Mouse (Mus musculus) neural tube, embryonic 15.5 days (tissue): ENCODE results near the gene Uqcr11. TPM values are rescaled to one million over a fixed set of nuclear protein-coding genes. Genes with fewer than 3 reads are reported as not detected.

Experiments
- ATAC-seq: fragments of 200-750 bp; cut with Nextera tagmentation; 2 replicates; pipeline ENCODE4 v1.8.0; 2017; ENCODE audit warnings: mild to moderate bottlenecking, moderate TSS enrichment, moderate library complexity; ENCODE audit not compliant: low FRiP score
- H3K27ac ChIP-seq: fragments of 300-500 bp; sonication (generic); replicated peaks from 2 replicates; pipeline ENCODE4 v1.5.1; 2015; ENCODE audit warnings: mild to moderate bottlenecking, inconsistent platforms
- H3K27me3 ChIP-seq: fragments of 300-500 bp; sonication (generic); replicated peaks from 2 replicates; pipeline ENCODE4 v1.6.1; 2015; ENCODE audit warnings: inconsistent platforms
- H3K36me3 ChIP-seq: fragments of 300-500 bp; sonication (generic); 2 replicates; pipeline ENCODE4 v1.6.1; 2015; ENCODE audit warnings: inconsistent platforms
- H3K4me1 ChIP-seq: fragments of 300-500 bp; sonication (generic); 2 replicates; pipeline ENCODE4 v1.6.1; 2015; ENCODE audit warnings: inconsistent platforms
- H3K4me2 ChIP-seq: fragments of 300-500 bp; sonication (generic); 2 replicates; pipeline ENCODE4 v1.6.1; 2015; ENCODE audit warnings: inconsistent platforms, mild to moderate bottlenecking, moderate library complexity
- H3K4me3 ChIP-seq: fragments of 300-500 bp; sonication (generic); replicated peaks from 2 replicates; pipeline ENCODE4 v1.5.1; 2015; ENCODE audit warnings: mild to moderate bottlenecking, inconsistent platforms
- H3K9ac ChIP-seq: fragments of 300-500 bp; sonication (generic); replicated peaks from 2 replicates; pipeline ENCODE4 v1.6.1; 2015; ENCODE audit warnings: mild to moderate bottlenecking, inconsistent platforms
- H3K9me3 ChIP-seq: fragments of 300-500 bp; sonication (generic); replicated peaks from 2 replicates; pipeline ENCODE4 v1.6.1; 2016; ENCODE audit warnings: inconsistent platforms
- WGBS: fragments of 180-500 bp; shearing (Covaris S2); methylation state at CpG from one replicate; pipeline ENCODE4 v1.1.7; 2015; ENCODE audit warnings: mixed read lengths; 5-methylcytosine and 5-hydroxymethylcytosine counted together
- polyA plus RNA-seq: library from polyadenylated mRNA; unstranded; fragments of >200 nt; fragmentation: Nextera tagmentation; extraction: Ambion mirVana; gene quantifications from 2 replicates; pipeline ENCODE4 v1.2.1, GENCODE M21; 2015

The Uqcr11 gene
- polyA plus RNA-seq, 1 experiment from 2014 or later = 790 TPM

DNA sequence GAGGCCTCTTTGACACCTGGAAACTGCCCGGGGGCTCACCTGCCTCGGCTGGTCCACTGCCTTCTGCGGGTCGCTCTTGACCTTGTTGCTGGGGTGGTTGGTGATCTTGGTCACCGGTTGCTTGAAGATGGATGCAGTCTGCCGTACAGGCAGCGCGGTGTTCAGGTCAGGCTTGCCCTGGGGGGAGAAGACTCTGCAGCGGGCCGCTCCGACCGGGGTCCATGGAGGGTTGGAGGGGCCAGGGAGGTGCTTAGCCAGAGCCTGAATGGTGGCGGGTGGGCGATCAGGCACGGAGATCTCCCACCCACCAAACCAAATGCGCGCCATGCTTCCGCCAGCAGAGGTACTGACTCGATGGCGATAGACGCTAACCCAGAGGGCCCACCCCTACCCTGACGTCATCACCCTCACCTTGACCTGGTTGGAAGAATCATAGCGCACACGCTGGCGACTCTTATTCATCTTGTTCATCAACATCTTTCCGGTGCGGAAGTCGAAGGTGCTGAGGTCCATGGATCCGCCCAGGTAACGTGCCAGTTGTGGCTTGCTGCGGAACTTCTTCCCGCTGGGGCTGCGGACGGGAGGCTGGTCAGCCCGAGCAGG lies 11.5 kb downstream of the Uqcr11 start:
- no peaks in the 10 kb centered on the region for H3K9me3 ChIP-seq
- no peaks in the 10 kb centered on the region for H3K27me3 ChIP-seq
- no peak overlapping the region for H3K27ac ChIP-seq
- H3K36me3 ChIP-seq = peaks cover 51% of the 10 kb centered on the region
- H3K4me3 ChIP-seq = no peak overlapping the region
- no peak overlapping the region for H3K9ac ChIP-seq
- ATAC-seq = no peak
- 95% methylated on average over 35 of the region's 35 CpGs for WGBS
- no peak overlapping the region for H3K4me2 ChIP-seq
- H3K4me1 ChIP-seq = peaks cover 19% of the 10 kb centered on the region

DNA sequence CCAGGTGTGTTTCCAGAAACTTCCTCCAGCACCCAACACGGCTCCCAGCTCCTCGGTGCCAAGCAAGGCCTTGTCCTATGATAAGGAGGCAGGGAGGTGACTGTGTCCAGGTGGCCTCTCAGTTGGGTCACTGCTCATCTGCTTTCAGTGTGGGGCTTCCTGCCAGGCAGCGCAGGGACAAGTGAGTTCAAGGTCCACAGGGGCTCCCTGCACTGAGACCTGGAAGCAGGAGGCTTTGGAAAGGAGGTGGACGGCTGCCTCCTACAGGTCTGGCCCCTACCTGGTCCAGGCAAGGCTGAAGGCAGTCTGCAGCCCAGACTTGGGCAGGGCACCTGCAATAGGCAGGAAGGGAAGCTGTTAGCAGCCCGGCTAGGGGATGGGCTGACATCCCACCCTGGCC lies 13.9 kb downstream of the Uqcr11 start:
- Histone ChIP-seq H3K27me3 (no peaks in the 10 kb centered on the region), H3K4me3 (no peak overlapping the region), H3K9ac (no peak overlapping the region), H3K4me1 (peaks cover 22% of the 10 kb centered on the region), H3K36me3 (peaks cover 51% of the 10 kb centered on the region), H3K9me3 (no peaks in the 10 kb centered on the region), H3K4me2 (no peak overlapping the region), H3K27ac (no peak overlapping the region)
- 100% methylated on average over 5 of the region's 5 CpGs for WGBS
- no peak for ATAC-seq

DNA sequence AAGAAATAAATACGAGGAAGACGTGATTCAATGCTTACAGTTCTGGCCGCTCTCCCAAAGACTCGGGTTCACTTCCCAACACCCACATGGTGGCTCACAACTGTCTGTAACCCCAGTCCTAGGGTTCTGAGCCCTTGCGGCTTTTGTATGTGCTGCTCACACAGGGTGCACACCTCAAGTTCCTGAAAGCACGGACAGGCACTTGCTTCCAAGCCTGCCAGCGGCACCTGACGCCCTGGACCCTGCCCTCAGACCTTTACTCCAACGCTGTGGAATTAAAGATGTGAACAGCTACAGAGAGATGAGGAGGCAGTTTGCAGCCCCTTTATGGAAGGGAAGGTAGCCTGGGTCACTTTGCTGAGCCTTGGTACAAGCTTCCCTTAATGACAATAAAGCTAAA lies 15.9 kb downstream of the Uqcr11 start:
- no peak for ATAC-seq
- Histone ChIP-seq H3K27ac (no peak overlapping the region), H3K27me3 (no peaks in the 10 kb centered on the region), H3K9me3 (no peaks in the 10 kb centered on the region), H3K9ac (no peak overlapping the region), H3K4me2 (no peak overlapping the region), H3K4me1 (peaks cover 11% of the 10 kb centered on the region), H3K36me3 (peaks cover 51% of the 10 kb centered on the region), H3K4me3 (no peak overlapping the region)
- 89% methylated on average over 9 of the region's 9 CpGs for WGBS

DNA sequence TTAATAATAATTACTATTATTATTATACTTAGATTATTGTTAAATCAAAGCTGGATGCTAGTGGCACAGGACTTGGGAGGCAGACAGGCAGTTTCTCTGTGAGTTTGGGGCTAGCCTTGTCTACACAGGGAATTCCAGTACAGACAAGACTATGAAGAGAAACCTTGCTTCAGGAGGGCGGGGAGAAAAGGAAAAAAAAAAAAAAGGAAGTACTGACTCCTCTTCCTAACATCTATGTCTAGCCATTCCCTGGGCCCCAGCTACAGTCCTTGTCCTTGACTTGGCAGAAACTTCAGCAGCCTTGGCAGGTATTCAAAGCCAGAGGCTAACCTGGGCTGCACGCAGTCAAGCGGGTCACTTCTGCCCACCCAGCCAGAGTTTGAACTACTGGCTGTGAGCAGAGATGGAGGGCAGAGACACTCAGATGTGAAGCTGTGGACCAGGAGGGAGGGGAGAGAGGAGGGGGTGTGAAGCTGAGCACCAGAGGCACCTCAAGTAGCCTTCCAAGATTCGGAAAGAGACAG lies 17.4 kb downstream of the Uqcr11 start:
- WGBS = 79% methylated on average over 4 of the region's 4 CpGs
- H3K27me3 ChIP-seq = no peaks in the 10 kb centered on the region

DNA sequence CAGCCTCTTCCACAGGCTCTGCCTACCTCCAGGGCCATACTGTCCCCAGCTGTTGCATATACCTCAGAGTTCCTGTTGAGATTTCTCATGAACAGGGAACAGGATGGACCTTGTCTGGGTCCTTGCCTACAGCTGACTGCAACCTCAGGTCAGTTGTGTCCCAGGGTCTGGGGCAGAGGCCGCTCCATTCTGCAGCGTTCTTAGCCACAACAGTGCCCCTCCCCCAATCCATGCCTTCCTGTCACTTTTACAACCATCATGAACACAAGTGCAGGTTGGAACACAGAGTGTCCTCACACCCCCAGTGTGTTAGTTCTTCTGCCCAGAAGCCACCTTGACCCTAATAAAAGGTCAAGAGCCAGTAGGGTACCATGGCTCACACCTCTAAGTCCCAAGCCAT lies 17.9 kb downstream of the Uqcr11 start:
- no peak overlapping the region for H3K9ac ChIP-seq
- peaks cover 27% of the 10 kb centered on the region for H3K4me1 ChIP-seq
- no peak overlapping the region for H3K4me3 ChIP-seq
- no peak overlapping the region for H3K27ac ChIP-seq
- H3K27me3 ChIP-seq = no peaks in the 10 kb centered on the region
- ATAC-seq = no peak
- WGBS = 17% methylated on average over 2 of the region's 2 CpGs
- peaks cover 37% of the 10 kb centered on the region for H3K36me3 ChIP-seq
- peak overlapping the region; percentile 98; the same call in 1 of the 2 replicates for H3K4me2 ChIP-seq
- H3K9me3 ChIP-seq = no peaks in the 10 kb centered on the region

More for the DNA sequence above, 17.4 kb downstream of the Uqcr11 start:
- ATAC-seq = no peak
- Histone ChIP-seq H3K4me3 (no peak overlapping the region), H3K9me3 (no peaks in the 10 kb centered on the region), H3K9ac (no peak overlapping the region), H3K36me3 (peaks cover 42% of the 10 kb centered on the region), H3K4me1 (peaks cover 22% of the 10 kb centered on the region), H3K27ac (no peak overlapping the region), H3K4me2 (no peak overlapping the region)

DNA sequence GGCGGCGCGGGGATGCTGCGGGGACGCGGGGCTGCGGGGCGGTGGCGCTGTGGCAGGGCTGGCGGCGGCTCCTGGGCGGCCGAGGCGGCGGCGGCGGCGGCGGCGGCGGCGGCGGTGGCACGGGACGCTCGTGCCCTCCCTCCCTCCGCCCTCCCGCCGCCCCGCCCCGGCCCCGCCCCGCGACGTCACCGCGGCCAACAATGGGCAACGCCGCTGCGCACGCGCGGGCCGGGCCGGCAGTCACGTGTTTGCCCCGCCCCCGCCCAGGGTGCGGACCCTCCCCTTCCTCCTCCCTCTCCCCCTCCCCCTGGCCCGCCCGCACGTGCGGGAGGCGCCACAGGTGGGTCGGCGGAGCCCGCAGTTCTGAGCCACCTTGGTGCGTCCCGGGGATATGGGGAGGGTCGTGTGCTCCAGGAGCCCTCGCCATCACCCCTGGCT lies 19.1 kb downstream of the Uqcr11 start, which contains the start of gene Mex3d:
TSS of gene Mex3d (minus strand) at position 138 of the 438 bp plus-strand sequence.
- Histone ChIP-seq H3K4me1 (peaks cover 39% of the 10 kb centered on the region), H3K27ac (peak within 1 kb of the TSS; percentile 92), H3K9me3 (no peaks in the 10 kb centered on the region), H3K36me3 (peaks cover 32% of the 10 kb centered on the region), H3K4me2 (peak within 1 kb of the TSS; percentile 98), H3K9ac (peak within 1 kb of the TSS; percentile 98), H3K4me3 (peak within 1 kb of the TSS; percentile 59), H3K27me3 (no peaks in the 10 kb centered on the region)
- 0% methylated on average over 19 of the region's 61 CpGs for WGBS
- peak; percentile 42 for ATAC-seq

DNA sequence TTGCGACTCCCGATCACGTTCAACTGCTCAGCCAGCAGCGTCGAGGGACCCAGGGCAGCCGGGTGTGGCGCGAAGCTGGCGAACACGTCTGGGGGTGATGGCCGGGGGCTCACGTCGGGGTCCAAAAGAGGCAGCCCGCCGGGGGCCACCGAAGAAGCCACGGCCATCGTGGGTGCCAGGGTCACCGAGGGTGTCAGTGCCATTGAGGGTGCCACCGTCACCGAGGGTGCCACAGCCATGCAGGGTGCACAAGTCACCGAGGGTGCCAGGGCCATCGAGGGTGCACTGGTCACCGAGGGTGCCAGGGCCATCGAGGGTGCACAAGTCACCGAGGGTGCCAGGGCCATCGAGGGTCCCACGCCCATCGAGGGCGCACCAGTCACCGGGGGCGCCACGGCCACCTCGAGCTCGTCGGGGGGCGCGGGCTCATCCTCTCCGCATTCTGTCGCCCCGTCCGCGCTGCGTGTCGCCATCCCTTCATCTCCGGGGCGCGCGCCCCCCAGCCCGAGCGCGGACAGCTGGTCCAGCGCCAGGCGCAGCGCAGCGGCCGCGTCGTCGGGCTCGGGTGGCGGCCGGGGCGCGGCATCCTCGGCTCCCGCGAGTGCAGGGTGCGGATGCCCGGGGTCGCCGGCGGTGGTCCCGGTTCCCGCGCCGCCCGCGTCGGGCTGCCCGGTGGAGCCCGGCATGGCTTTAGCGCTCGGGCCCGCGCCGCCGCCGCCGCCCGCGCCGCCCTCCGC lies 19.7 kb downstream of the Uqcr11 start:
- peak; percentile 8 for ATAC-seq
- Histone ChIP-seq H3K36me3 (peaks cover 32% of the 10 kb centered on the region), H3K27ac (peak overlapping the region; percentile 92), H3K9me3 (no peaks in the 10 kb centered on the region), H3K4me3 (peak overlapping the region; percentile 59), H3K4me2 (peak overlapping the region; percentile 98), H3K4me1 (peaks cover 45% of the 10 kb centered on the region), H3K27me3 (no peaks in the 10 kb centered on the region), H3K9ac (peak overlapping the region; percentile 98)
- WGBS = under 1% methylated on average over 63 of the region's 94 CpGs

DNA sequence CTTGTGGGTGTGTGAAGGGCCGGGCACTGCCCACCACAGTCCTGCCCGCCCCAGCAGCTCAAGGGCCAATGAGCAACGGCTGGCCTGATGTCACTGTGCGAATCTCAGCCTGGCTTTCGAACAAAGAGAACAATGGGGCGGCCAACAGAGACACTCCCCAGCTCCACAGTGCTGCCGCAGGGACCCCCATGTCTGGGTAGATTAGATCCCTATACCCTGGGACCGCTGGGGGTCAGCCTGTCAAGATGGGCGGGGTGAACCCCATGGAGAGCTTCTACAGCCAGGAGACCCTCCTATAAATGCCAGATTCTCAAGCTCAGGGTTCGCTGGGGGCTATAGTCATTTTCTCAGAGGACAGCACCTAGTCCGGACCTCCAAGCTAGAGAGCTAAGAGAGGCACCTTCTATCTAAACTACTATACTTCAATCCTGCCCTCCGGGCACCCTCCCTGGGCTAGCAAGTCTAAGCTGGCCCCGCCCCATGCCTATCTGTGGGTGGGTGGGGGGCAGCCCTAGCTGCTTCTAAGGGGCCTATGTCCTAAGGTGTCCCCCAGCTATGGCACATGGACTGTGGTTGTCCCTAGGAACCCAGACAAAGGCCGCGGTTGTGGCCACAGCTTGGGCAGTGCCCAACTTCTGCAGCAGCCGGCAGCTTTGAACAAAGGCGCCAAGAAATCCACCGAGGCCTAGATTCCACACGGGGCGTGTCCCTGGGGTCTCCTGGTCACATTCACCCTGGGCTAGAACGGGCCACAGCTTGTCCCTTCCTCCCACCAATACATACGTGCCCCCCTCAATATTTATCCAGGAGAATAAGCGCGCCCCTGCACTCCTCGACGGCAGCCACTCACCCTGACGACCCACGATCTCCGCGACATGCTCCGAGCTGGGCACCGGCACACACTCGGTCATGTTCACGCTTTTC lies 20.6 kb downstream of the Uqcr11 start:
- peak overlapping the region; percentile 98 for H3K9ac ChIP-seq
- peaks cover 51% of the 10 kb centered on the region for H3K4me1 ChIP-seq
- 1% methylated on average over 34 of the region's 34 CpGs for WGBS
- peak overlapping the region; percentile 92 for H3K27ac ChIP-seq
- no peaks in the 10 kb centered on the region for H3K27me3 ChIP-seq
- ATAC-seq = peak; percentile 68
- H3K36me3 ChIP-seq = peaks cover 32% of the 10 kb centered on the region
- no peaks in the 10 kb centered on the region for H3K9me3 ChIP-seq
- H3K4me2 ChIP-seq = peak overlapping the region; percentile 98
- H3K4me3 ChIP-seq = peak overlapping the region; percentile 59

DNA sequence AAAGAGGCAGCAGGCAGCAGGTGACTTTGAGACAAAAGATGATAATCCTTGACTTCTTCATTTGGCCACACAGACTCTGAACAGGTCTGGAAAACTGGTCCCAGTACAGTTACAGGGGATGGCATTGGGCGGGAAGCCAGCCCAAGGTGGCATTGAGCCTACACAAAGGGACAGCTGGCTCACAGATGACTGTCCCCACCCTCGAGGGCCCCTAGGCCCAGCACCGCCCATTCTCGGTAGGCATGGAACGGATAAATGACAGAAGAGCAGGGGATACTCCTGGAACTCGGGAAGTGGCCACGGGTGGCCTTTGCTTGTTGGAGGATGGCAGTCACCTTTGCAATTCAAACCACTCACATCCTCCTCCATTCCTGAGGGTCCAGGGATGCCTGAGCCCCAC lies 21.3 kb downstream of the Uqcr11 start:
- Histone ChIP-seq H3K9me3 (no peaks in the 10 kb centered on the region), H3K27me3 (no peaks in the 10 kb centered on the region), H3K4me1 (peaks cover 54% of the 10 kb centered on the region), H3K27ac (peak overlapping the region; percentile 92), H3K9ac (peak overlapping the region; percentile 98), H3K4me2 (peak overlapping the region; percentile 98), H3K4me3 (peak overlapping the region; percentile 59), H3K36me3 (peaks cover 33% of the 10 kb centered on the region)
- no peak for ATAC-seq
- WGBS = 1% methylated on average over 7 of the region's 7 CpGs

DNA sequence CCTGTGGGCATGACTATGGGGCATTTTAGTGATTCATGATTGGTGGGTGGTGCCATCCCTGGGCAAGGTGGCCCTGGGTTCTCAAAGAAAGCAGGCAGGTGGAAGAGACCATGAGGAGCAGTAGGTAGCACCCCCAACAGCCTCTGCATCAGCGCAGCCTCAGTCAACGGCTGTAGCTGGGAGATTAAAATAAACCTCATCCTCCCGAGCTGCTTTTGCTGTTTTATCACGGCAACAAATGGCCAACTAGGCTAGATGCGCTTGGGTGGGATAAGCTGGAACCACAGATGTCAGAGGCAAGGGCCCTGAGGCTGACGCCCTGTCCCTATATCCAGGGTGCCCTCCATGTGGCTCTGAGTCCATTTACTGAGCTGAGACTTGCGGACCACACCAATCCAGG lies 21.9 kb downstream of the Uqcr11 start:
- Histone ChIP-seq H3K9ac (peak overlapping the region; percentile 98), H3K4me2 (peak overlapping the region; percentile 98), H3K4me1 (peaks cover 54% of the 10 kb centered on the region), H3K36me3 (peaks cover 38% of the 10 kb centered on the region), H3K27me3 (no peaks in the 10 kb centered on the region), H3K27ac (peak overlapping the region; percentile 92), H3K4me3 (peak overlapping the region; percentile 59), H3K9me3 (no peaks in the 10 kb centered on the region)
- no peak for ATAC-seq
- WGBS = 54% methylated on average over 7 of the region's 7 CpGs

DNA sequence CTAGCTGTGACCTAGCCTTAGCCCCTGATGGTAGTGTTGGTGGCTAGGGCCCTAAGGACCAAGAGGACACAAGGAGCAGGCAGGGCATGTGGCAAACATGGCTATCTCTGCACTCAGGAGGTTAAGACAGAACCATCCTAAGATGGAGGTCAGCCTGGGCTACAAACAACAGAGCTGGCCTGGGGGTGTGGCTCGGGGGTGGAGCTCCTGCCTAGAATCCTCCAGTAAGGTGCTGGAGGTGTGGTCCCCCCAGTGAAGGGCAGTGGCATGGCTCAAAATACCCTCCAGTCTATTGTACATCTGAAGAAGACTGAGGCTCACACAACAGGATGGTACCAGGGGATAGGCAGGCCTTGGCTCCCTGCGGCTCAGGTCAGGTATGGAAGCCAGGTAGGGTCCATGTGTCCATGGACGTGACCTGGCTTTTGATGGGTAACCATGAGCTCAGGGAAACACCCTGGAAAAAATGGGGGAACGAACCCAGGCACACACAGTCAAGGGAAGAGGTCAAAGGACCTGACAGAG lies 22.5 kb downstream of the Uqcr11 start:
- peak overlapping the region; percentile 98 for H3K9ac ChIP-seq
- peak overlapping the region; percentile 92; the same call in 1 of the 2 replicates for H3K27ac ChIP-seq
- ATAC-seq = no peak
- no peaks in the 10 kb centered on the region for H3K27me3 ChIP-seq
- no peaks in the 10 kb centered on the region for H3K9me3 ChIP-seq
- peak overlapping the region; percentile 59 for H3K4me3 ChIP-seq
- 86% methylated on average over 4 of the region's 4 CpGs for WGBS
- peak overlapping the region; percentile 98 for H3K4me2 ChIP-seq
- peaks cover 54% of the 10 kb centered on the region for H3K4me1 ChIP-seq
- H3K36me3 ChIP-seq = peaks cover 43% of the 10 kb centered on the region
